Mouse (Mus musculus) layer of hippocampus, adult 11-12 months (tissue): ENCODE measurements at regions not wholly inside any gene's neighbourhood (a gene's known extent, or its start where the extent isn't known, plus 50 kb on each side); places are given as distances from the start of the nearest gene placed in this dataset.
"Not testable (repeated sequence)": the region's sequence is repeated elsewhere in the genome, so short reads cannot be mapped to it uniquely, and the experiment has no call there.

Experiments used
- DNase-seq: peaks from one replicate; pipeline ENCODE4 v3.0.0; 2022; ENCODE audit warnings: low spot score

GRCm38 (mm10) chr8:20122067-20122925, 219.1 kb downstream of the Gm31371 start:
- peak; percentile 100 for DNase-seq

- peak; percentile 51 for DNase-seq
These were observed 220.4 kb downstream of the Gm31371 start for GRCm38 (mm10) chr8:20123545-20123944.

- not testable (repeated sequence) for DNase-seq
These were observed 227.4 kb downstream of the Gm15319 start for GRCm38 (mm10) chr8:20135626-20136025.

- not testable (repeated sequence) for DNase-seq
These were observed 217.6 kb downstream of the Gm15319 start for GRCm38 (mm10) chr8:20145436-20145835.

GRCm38 (mm10) chr8:20151317-20152047, 211.5 kb downstream of the Gm15319 start:
- DNase-seq = not testable (repeated sequence)

DNA sequence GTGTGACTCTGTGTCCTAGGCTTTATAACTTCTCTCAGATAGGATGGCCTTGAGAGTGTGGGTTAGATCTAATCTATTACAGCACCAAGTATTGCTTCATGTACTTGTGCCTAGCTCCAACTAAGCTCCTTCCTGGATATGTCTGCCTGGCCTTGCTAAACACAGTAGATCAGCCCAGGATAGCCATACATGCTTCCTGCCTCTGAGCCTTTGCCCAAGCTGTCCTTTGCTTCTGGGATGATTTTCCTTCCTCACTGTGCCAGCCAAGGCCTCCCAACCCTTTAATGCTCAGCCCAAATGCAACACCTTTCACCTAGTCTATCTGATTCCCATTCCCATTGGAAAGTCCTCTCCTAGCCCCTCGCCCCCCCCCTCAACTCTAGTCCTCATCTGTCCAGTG, 208.9 kb downstream of the Gm15319 start:
- DNase-seq = not testable (repeated sequence)
